Mouse (Mus musculus) T-cell, adult 66 days (primary cell): Measurements from ENCODE around the gene Kif3a. TPM values are rescaled to one million over a fixed set of nuclear protein-coding genes. Genes with fewer than 3 reads are reported as not detected.

Source experiments
- total RNA-seq, 2 experiments: library from RNA; stranded (reverse); gene quantifications; 3 replicates in 1 of 2; 4 replicates in 1 of 2; pipeline ENCODE4 v1.2.4; 2023

The Kif3a gene
- total RNA-seq: 1 to 10 TPM; 4.7 to 5.6 TPM

GRCm38 (mm10) chr11:53567224-53568014 is at the start of gene Kif3a:
Gene Kif3a, plus strand, starts transcription at chr11:53567379.

GRCm38 (mm10) chr11:53519207-53520121 is 47.7 kb upstream of the Kif3a start, which contains the start of gene Sept8:
Gene Sept8, plus strand, starts transcription at chr11:53519257.

DNA sequence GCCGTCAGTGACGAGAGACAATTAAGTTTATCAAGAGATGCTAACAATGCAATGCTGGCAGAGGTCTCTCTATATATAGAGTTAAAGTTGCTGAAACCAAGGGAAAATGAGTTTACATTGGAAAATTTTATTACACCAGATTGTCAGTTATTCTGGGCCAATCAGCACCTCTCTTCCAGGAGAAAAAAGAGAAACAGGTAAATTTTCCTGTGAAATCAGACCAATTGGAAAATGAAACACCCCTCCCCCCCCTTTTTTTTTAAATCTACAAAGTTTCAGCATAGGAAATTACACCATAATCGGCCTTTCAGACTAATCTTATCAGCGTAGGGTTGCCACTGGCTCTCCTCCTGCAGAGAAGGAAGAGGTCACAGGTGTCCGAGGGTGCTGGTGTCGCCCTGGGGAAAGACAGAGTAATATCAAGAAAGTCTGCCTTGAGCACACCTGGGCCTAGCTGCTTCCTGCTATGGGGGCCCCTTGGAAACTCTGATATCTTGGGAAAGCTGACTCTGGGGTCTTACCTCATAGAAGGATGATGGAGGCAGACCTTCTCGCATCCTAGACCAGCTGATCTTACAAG is 51.5 kb downstream of the Kif3a start, which contains the start of gene Il4:
Il4 (minus strand) TSS at position 51 of the 580 bp plus-strand sequence.

DNA sequence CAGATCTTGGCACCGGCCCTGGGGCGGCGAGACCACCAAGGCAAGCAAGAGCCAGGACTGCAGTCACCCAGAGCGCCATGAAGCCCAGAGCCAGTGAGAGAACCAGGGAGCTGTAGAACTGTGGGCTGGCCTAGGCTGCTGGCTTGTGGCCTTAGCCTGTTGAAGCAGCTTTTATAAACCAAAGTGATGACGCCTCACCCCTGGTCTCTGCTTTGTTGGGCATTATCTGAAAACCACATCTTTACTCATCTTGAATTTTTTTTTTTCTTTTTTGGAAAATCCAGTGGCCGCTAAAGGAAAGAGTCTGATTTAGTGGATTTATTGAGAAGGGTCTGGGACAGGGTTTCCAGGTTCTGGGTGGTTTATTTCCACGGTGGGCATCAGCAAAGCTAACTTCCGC is 67.4 kb downstream of the Kif3a start, which contains the start of gene Il13:
Il13 (minus strand) TSS at position 147 of the 400 bp plus-strand sequence.

Other genes starting within 250 kb of the Kif3a start
- gene Zcchc10, start 242.7 kb upstream of the Kif3a start, total RNA-seq: 10 to 100 TPM; 14.6 to 29.3 TPM
- gene Aff4, start 216.5 kb upstream of the Kif3a start, total RNA-seq: 100 to 1,000 TPM; 170 to 172 TPM
- gene Leap2, start 144.2 kb upstream of the Kif3a start, total RNA-seq: not detected
- gene Uqcrq, start 136.5 kb upstream of the Kif3a start, total RNA-seq: 100 to 1,000 TPM; 172 to 178 TPM
- gene Gdf9, start 136.4 kb upstream of the Kif3a start, total RNA-seq: 1 to 10 TPM; 1.3 to 3.0 TPM
- gene Gm10447, start 110.3 kb upstream of the Kif3a start, total RNA-seq: not detected
- gene Shroom1, start 110.2 kb upstream of the Kif3a start, total RNA-seq: not detected
- gene Gm9837, start 96.9 kb upstream of the Kif3a start, total RNA-seq: not detected
- gene Gm9945, start 87.2 kb upstream of the Kif3a start, total RNA-seq: not detected
- not detected for gene Sowaha, start 87.1 kb upstream of the Kif3a start, total RNA-seq
- 1 to 10 TPM; 2.8 to 6.4 TPM for gene Sept8, start 48.1 kb upstream of the Kif3a start, total RNA-seq
- 1 to 10 TPM; 1.2 to 2.4 TPM for gene Il4, start 51.3 kb downstream of the Kif3a start, total RNA-seq
- gene Il13, start 67.3 kb downstream of the Kif3a start, total RNA-seq: under 1 TPM in 1 of 2 experiments, not detected in 1; 0.47 TPM
- 10 to 100 TPM; 26.4 to 28.0 TPM for gene Rad50, start 139.9 kb downstream of the Kif3a start, total RNA-seq
- not detected for gene Il5, start 153.4 kb downstream of the Kif3a start, total RNA-seq
- gene Irf1, start 202.6 kb downstream of the Kif3a start, total RNA-seq: 100 to 1,000 TPM; 501 to 520 TPM
- 1 to 10 TPM; 1.5 to 2.0 TPM for gene Gm17334, start 205.8 kb downstream of the Kif3a start, total RNA-seq